Mouse (Mus musculus) lung, postnatal 14 days (tissue): ENCODE measurements around the gene Ccdc182.

Source experiments
- DNase-seq: peaks from one replicate; pipeline ENCODE4 v3.0.0; 2021

Gene Ccdc182

DNA sequence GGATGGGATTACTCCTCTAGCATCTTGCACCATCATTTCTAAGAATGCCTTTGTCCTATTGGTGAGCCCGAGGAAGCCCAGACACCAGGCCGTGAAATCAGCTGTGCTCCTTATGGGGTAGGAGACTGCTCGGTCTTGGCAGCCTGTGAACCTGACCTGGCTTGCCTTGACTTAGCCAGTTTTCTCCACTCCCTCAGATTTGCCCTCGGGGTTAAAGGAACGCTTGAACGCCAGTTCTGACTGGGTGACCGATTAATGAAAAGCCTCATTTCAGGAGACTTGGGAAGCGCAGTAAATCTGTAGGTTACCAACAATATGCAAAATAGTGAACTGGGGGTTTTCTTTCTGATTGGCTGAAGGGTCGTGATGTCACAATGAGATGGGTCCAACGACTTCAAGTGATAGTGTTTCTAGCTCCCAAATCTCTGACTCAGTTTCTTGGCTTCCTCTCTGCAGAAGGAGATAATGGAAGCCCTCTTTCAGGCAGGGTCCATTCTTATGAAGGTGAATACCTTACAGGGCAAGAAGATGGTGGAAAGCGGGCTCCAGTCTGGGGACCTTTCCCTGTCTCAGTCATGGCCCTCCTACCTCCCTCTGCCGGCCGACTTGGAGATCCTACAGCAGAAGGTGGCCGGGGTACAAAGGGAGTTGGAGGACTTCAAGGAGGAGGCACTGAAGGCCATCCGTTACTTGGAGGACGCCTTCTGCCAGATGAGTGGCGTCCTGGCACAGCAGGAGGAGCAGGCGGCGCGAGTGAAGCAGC is at the start of gene Ccdc182:
TSS of gene Ccdc182 (plus strand) at position 428 of the 763 bp plus-strand sequence.
- DNase-seq = no peak

DNA sequence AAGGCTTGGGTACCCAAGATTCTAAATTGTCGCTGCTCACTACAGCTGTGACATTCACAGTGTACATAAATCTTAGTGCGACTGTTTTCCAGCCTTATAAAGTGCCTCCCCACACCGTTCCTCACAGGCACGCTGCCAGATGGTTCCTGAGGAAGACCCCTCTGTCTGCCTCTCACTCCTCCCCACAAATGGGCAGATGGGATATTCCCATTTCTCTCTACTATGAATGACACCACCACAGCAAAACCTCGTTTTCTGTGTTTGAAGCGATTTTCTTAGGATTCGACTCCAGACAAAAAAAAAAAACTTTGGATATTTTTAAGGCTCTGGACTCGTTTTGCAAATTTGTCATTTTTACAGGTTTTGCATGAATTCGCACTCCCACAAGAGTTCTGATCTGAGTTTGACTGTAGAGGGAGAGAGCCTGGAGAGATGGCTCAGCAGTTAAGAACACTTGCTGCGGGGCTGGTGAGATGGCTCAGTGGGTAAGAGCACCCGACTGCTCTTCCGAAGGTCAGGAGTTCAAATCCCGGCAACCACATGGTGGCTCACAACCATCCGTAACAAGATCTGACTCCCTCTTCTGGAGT is 48.2 kb upstream of the Ccdc182 start:
- DNase-seq = no peak

DNA sequence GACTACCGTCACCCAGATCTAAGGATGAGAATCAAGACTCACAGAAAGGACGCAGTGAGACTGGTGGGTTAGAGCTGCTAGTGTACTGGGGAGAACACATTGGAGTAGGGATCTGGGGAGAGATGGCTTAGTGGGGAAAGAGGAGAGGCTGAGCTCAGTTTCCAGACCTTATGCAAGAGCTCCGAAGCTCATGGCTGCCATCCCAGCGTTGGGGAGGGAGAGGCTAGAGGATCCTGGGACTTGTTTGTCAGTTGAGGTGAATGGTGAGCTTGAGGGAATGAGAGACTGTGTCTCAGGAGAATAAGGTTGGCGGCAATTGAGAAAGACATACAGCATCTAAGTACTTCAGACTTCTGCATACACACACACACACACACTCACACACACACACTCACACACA is 45.2 kb upstream of the Ccdc182 start:
- DNase-seq = no peak

DNA sequence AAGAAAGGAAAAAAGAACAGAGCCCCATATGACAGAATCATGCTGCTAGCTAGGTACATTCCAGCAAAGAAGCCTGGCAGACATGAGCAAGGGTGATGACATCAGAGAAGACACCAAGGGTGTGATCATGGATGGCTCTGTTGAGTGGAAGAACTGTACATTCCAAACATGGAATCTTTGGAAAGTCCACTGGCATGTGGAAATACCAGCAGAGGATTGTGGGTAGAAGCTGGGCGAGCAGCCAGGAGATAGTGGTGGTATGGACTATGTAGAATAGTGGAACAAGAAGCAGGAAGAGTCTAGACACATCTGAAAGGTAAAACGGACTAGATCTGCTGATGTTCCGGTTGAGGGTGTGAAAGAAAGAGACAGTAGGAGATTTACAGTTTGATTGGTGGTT is 43.3 kb upstream of the Ccdc182 start:
- no peak for DNase-seq

DNA sequence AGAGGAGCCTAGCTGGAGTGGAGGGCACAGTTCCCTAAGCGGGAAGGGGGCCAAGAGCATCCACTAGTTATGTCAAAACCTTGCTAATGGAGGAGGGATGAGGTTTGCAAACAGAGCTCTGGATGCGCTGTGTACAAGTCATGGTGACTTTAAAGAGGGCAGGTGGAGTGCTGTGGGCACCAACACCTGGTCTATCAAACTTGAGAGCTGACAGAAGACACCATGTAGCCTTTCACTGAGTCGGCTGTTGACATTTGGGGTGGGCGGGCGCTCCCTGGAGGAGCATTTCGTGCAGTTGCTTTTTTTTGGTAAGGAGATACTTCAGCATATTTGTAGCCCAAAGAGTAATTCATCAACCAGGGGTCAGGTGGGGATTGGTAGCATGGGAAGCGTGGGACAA is 42.6 kb upstream of the Ccdc182 start:
- DNase-seq = no peak

DNA sequence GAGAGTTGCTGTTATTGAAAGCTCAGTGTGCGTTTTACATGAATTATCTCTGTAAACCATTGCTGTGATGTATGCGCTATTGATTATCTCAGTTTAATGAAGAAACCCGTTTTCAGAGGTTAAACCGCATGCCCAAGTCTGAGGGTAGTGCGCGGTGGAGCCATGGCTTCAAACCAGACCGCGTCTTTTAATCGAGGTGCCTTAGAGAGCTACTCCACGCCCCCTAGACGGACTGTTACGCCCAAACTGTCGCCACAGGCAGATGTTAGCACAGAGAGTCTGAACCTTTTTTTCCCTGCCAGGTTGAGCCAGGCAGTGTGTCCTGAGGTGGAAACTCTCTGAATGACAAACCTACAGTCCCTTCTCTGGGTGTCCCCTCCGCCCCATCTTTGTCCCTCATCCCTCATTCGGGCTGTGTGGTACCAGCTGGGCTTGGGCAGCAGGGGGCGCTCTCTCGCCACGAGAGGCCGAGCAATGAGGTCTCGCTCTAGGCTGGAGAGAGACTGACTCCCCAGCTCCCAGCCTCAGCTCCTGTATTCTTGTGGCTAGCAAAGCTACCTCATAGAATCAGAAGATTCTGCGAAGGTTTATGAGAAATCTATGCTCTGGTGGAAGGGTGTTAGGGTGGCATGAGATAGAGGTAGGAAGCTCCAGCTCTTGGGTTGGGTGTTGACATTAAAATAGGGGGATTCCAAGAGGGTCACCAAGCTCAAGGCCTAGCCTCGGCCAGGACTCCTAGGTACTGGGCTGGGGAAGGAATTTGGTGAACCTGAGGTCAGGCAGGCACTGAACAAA is 41.7 kb upstream of the Ccdc182 start:
- peak; percentile 90 for DNase-seq

DNA sequence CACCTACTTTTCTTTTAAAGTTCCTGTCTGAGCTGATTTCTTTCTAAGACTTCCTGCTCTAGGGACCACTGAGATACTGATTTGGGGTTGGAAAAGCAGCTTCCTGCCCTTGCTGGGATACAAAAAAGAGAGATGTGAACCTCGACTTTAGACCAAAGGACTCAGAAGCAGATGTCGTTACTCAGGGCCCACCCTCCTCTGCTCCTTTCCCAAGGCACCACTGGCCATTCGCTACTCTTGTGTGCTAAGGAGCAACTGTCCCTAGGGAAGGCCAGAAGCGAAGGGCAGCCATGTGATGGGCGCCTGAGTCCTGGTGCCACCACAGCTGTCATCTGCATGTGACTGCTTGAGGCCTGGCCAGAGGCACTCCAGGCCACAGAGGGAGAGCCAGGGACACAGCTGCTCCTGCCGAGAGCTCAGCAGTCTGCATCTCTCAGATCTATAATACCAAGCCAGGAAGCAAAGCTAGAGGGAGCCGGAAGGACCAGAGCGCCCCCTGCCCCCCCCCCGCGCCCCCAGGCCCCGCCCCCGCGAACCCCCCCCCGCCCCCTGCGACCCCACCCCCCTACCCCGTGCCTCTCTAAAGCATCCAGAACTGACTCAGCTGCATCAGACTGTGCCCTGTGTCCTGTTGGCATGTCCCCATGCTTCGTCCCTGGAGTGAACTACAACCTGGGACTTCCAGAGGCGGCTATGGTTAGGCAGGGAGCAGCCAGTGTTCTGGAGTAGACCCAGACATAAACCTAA is 40.9 kb upstream of the Ccdc182 start:
- DNase-seq = no peak

DNA sequence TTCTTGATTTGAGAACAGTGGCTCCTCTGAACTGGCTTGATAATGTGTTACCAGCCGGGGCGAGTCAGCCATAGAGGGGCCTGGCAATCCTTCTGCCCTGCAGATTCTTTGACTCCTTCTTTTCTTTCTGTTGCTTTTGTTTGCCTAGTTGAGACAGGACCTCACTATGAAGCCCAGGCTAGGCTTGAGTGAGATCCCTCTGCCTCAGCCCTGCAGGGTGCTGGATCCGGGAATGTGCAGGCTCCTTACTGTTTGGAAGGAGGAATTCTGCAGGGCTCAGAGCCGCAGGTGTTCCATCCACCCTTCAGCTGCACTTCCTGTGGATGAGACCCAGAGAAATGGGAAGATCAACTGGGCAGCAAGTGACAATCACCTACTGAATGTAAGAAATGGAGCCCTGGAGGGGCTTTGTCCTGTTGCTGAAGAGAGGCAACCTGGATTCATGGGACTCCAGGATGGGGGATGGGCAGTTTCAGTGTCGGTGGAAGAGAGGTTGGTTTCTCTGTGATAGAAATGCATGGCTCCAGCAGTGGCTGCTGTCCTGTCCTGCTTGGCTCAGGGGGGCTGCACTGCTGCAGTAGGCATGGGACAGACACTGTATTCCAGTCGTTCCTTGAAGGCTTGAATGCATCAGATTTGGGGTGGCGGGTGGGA is 40.2 kb upstream of the Ccdc182 start:
- DNase-seq = no peak

DNA sequence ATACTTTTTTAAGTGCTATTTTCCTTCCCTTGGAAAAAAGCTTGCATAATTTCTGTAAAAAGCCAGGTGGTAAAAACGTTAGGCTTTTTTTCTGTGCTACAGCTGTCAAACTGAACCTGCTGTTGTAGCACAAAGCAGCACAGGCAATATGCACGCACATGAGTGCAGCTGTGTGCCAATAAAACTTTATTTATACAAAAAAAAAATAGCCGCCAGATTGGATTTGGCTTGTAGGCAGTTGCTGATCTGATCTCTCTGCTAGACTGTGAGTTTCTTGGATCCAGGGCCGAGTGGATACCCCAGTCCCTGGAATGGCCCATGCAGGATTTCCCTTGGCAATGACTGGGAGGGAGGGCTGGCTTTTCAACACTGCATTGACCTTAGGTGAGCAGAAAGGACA is 36.2 kb upstream of the Ccdc182 start:
- DNase-seq = no peak

DNA sequence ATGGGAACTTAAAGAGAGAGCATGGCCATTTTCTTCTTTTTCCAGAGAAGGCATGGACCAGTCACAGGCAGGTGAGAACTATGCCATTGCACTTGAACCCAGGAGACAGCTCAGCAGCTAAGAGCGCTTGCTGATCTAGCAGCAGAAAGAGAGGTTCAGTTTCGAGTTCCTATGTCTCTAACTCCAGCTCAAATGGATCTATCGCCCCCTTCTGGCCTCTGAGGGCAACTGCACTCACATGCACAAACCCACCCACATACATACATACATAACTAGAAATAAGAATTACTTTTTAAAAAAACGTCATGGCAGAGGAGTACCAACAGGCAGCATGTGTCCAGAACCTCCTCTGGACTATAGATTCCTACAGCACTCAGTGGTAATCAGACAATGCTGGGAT is 35.6 kb upstream of the Ccdc182 start:
- DNase-seq = no peak

DNA sequence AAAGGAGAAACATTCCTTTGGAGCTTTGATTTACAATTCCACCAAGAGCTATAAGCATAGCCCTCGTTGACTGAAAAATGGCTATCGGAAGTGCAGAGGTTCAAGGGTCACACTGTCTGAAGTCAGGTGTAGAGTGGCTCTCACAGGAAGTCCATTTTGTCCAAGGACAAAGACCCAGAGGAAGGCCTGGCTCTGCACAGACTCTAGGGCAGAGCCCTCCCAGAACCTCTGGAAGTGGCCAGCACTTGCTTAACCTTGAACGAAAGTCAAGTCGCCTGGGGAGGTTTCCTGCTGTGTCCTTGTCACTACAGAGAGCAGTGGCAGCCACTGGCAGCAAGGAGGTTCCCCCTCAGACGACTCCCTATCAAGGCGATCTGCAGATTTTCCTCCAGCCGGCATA is 33.4 kb upstream of the Ccdc182 start:
- no peak for DNase-seq

DNA sequence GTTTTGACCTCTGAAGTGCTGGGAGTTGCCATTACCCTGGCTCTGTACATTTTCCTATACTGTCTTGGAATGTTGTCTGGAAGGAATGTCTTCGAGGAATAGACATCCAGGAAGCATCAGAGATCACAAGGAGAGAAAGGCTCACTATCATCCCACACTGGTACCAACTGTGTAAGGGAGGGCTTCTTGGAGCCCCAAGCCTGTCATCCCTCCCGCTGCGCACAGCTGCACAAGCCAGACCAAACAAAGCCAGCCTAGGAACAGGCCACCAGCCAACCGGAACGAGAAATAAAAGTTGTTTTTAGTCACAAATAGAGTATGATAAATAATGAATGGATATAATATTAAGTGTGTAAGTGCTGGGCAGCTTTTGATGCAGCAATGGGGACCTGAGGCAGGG is 29.0 kb upstream of the Ccdc182 start:
- DNase-seq = no peak

DNA sequence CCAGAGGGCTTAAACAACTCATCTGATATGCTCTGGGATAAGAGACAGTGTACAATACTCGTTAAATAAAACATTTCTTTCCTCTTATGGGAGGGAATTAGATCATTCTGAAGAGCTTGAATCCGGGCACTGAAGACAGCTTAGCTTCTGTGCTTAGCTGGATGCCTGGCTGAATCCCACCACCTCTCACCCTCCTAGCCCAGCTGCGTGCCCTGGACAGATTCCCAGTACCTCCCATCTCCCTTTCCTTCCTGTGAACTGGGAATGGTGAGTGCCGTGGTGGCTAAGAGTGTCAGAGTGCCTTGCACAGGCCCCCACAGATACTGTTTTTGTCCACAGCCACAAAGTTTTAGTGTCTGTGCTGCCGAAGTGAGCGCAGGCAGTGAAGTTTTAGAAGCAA is 27.5 kb upstream of the Ccdc182 start:
- peak; percentile 5 for DNase-seq

DNA sequence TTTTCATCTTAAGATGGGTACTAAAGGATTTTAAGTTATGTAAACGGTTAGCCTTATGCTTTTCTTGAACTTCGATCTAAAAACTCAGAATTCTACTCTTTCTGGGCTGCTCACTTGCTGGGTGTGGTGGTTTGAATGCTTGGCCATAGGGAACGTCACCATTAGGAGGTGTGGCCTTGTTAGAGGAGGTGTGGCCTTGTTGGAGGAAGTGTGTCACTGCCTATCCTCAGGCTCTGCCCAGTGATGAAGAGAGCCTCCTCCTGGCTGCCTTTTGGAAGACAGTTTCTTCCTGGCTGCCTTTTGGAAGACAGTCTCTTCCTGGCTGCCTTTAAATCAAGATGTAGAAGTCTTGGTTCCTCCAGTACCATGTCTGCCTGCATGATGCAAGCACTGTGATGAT is 22.0 kb upstream of the Ccdc182 start:
- DNase-seq = no peak

DNA sequence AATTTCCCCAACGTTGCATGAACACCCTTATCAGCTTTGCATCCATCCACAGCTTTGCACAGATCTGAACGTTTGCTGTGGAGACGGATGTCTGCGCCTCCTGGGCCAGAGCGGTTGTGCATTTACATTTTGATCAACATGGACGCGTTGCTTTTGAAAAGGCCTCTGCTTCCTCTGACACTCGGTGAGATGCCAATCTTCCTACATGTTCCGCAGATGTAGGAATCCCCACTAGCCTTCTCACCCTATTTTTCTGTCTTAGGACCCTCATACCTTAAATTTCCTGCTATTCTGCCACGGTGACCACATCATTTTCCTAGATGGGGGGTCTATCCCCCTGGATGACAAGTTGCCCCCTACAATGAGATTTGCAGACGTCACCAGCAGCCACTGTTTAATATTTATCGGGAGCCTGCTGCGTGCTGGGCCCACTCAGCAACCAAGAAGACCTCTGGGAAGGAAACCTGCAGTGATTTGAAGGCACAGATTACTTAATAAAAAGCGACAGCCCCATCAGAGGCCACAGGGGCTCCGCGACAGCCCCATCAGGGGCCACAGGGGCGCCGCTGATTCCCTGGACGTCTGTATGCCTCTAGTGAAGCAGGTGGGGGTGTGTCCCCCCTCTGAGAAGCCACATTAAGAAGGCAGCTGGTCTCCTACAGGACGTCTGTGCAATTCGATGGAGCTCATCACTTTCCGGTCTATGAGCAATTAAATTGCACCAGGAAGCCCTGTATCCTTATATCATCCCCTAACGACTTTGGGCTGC is 19.6 kb upstream of the Ccdc182 start:
- no peak for DNase-seq

DNA sequence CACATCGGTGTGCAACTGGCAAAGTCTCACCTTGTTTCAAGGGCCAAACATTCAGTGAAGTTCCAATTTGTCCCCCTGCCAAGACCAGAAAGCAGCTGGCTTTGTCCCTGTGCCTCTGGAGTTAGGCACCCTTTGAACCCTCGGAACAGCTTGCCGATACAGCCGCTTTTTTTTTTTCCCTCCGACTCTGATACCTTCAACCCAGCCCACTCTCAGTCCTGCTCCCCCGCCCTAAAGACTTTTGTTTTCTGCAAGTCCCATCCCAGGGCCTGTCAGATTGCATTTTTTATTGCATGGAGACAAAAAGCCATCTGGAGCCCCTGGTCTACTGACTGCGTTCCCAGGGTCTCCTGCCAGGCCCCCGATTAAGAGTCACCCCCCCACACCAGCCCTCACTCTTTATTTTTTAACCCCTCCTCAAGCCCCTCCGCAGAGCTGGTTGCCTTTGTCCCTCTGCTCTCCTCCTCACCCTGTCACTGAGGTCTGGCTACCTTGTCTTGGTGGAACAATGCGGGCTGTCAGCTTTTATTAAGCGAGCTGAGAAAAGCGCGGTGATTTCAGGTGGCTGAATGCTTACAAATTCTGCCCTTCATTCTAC is 18.9 kb upstream of the Ccdc182 start:
- DNase-seq = no peak

DNA sequence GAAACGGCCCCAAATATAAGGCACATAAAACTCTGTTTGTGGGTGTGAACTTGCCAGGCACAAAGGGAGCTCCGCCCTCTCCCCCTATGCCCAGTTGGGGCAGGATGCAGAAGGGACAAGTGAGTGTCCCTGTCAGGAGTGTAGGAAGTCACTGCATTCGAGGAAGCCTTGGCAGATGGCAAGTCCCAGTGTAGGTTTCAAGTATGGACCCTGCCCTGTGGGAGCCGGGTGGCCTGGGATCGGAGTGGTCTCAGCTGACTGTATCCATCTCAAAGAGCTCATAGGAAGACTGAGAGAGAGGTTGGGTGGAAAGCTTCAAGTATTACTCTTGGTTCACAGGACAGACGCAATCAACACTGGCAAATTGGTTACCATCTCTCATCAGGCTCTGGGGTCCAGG is 17.9 kb upstream of the Ccdc182 start:
- DNase-seq = no peak

DNA sequence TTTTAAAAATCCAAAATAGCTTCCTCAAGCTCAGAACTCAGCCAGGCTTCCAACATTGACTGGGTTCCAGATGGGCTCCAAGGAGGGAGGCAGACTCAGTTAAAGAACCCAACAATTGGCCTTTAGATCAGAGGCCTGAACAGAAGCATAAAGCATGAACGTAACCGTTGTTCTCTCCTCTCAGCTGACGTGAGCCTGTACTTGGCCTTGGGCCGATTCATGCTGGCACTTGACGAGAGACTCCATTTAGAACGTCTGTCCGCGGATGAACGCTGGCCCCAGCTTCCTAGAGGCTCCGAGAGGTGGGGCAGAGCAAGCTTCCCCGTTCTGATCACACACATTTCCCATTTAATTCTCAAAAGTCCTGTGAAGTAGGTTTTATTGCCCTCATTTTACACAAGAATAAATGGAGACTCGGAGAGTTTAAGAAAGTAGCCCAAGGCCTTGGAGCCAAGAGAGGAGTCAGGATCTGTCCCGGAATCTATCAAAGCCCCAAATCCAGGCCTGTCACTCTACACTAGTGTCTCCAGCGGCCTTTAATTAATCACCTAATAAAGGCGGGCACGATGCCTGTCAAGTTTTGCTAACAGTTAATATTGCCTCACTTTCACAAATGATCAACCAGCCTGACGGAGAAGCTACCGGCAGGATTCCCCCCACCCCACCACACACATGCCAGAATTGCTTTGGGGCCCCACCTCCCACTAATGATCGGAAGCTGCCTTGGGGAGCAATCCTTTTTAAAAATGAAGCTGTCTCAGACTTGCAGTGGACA is 17.1 kb upstream of the Ccdc182 start:
- DNase-seq = peak; percentile 23

DNA sequence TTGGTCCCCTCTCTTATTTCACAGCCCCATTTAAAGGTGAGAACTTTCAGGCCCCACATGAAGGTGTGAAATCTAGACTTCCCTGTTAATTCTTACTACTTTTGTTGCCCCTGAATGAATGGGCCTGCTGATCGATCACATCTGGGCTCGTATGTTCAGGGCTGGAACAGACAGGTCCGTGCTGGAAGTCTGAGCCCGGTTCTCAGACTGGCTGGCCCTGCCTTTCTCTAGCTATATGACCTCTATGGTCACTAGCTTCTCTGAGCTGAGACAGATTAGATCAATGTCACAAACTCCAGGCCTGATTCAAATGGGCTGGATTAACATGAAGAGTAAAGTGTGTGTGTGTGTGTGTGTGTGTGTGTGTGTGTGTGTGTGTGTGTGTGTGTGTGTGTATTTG is 14.9 kb upstream of the Ccdc182 start:
- DNase-seq = no peak

DNA sequence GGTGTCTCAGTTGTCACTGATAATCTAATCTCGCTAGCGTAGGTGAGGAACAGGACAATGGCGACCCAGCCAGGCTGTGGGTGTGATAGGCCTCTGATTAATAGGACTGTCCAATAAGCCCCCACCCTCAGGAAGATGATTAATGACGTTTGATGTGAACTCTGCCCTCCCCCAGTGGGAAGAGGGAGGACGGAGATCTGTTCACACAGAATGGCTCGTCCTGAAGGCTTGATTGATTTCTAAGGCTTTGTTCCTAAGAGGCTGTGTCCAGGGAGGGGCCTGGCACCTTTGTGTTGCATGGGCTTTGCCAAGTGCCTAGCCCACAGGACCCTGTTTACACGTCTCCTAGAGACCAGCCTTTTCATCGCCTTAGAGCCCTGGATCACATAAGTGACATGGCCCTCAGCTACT is 13.4 kb upstream of the Ccdc182 start:
- DNase-seq = no peak
